Comparison of ENCODE assay signal across 18 mouse cellular contexts in genomic region chr14:121946728-121947127, GRCm38 (mm10). TPM values are rescaled to one million over a fixed set of nuclear protein-coding genes. Genes with fewer than 3 reads are reported as not detected.
DNase-seq lines count a peak whose midpoint lies in the region; ATAC-seq and TF ChIP-seq lines count a peak whose summit lies in the region.
"Had no signal": no experiment of that assay in that cellular context is flagged by ENCODE, and none has a peak within 500 bp of the region (broad histone marks: within the 10 kb centered on the region; RNA-seq: fewer than 3 reads in every experiment).

No protein-coding gene starts in this region.

- H3K4me1 ChIP-seq in lung, embryonic 14.5 days (ENCODE audit: insufficient read depth), result no peaks in the 10 kb centered on the region
- H3K4me1 ChIP-seq: neural tube, embryonic 13.5 days had no signal

- no peak for TF ChIP-seq CTCF in lung, embryonic 14.5 days (IDR thresholded peaks at IDR 0.05; ENCODE audit: low read depth)

- H3K9me3 ChIP-seq in lung, embryonic 14.5 days (ENCODE audit: low read depth, low read length), result no peaks in the 10 kb centered on the region; the same call in 1 of the 2 replicates
- H3K9me3 ChIP-seq: embryonic facial prominence, embryonic 12.5 days had no signal

- DNase-seq in frontal cortex, postnatal 10 days (ENCODE audit: low spot score in 2 of 2), result no peak
- DNase-seq in lung, embryonic 14.5 days, result no peak
- no peak for DNase-seq in lung, adult 18-20 months
- peak; percentile 85 for DNase-seq in ZHBTc4 (ENCODE audit: low read depth, low spot score)
- DNase-seq in naive thymus-derived CD4-positive, alpha-beta T cell, adult 2 months (ENCODE audit: low read depth), result peak; percentile 82
- DNase-seq in gastrocnemius, postnatal 25 days, result no peak
- no peak for DNase-seq in frontal cortex, postnatal 25 days (ENCODE audit: low spot score in 2 of 2)
- DNase-seq: adrenal gland, postnatal 36 days; cerebellum, postnatal 36 days had no signal

- 0 out of 2 replicates have a peak overlapping the region, but pooled peaks have one; percentile 24 for H3K27ac ChIP-seq in lung, embryonic 14.5 days (ENCODE audit: low read depth)
- H3K27ac ChIP-seq: heart, embryonic 13.5 days; neural tube, embryonic 13.5 days had no signal

- no peak overlapping the region for H3K4me3 ChIP-seq in lung, embryonic 14.5 days (ENCODE audit: low read depth, low read length)
- H3K4me3 ChIP-seq: embryonic facial prominence, embryonic 12.5 days; heart, embryonic 13.5 days; neural tube, embryonic 13.5 days had no signal

- H3K27me3 ChIP-seq in lung, embryonic 14.5 days (ENCODE audit: insufficient read depth, low read length), result no peaks in the 10 kb centered on the region
- H3K27me3 ChIP-seq: embryonic facial prominence, embryonic 12.5 days; heart, embryonic 13.5 days; neural tube, embryonic 13.5 days; Patski had no signal

- ATAC-seq in frontal cortex, adult (ENCODE audit: low TSS enrichment), result peak; percentile 36
- ATAC-seq in lung, embryonic 14.5 days (ENCODE audit: insufficient read depth), result no peak
- ATAC-seq: forebrain, embryonic 14.5 days; Patski had no signal

- no peaks in the 10 kb centered on the region for H3K36me3 ChIP-seq in lung, embryonic 14.5 days (ENCODE audit: insufficient read depth)
- H3K36me3 ChIP-seq: embryonic facial prominence, embryonic 12.5 days; heart, embryonic 13.5 days; neural tube, embryonic 13.5 days had no signal

- no peak overlapping the region for H3K9ac ChIP-seq in lung, embryonic 14.5 days
- H3K9ac ChIP-seq: embryonic facial prominence, embryonic 12.5 days; heart, embryonic 13.5 days; neural tube, embryonic 13.5 days had no signal

- 37% methylated on average over 8 of the region's 8 CpGs for WGBS in lung, embryonic 14.5 days

- H3K4me2 ChIP-seq in lung, embryonic 14.5 days, result no peak overlapping the region
- H3K4me2 ChIP-seq: embryonic facial prominence, embryonic 12.5 days; heart, embryonic 13.5 days; neural tube, embryonic 13.5 days had no signal

RNA-seq across cellular contexts. Expression of gene Gpr183, which starts 18.3 kb away (rescaled TPM):
- polyA plus RNA-seq in lung, embryonic 14.5 days (2014; fragmentation: Nextera tagmentation; extraction: Ambion mirVana), result 2.9 and 3.6 TPM in 2 replicates
- total RNA-seq in gastrocnemius, postnatal 25 days (2021), result under 1 TPM; 0.38 to 0.43 TPM
- polyA plus RNA-seq: Patski had no signal

RNA-seq across cellular contexts. Expression of gene Gpr18, which starts 31.1 kb away (rescaled TPM):
- 0.28 and 0.47 TPM in 2 replicates for polyA plus RNA-seq in lung, embryonic 14.5 days (2014; fragmentation: Nextera tagmentation; extraction: Ambion mirVana)
- not detected for total RNA-seq in gastrocnemius, postnatal 25 days (2021)
- total RNA-seq: gastrocnemius, adult 8-10 months; layer of hippocampus, postnatal 10 days; midbrain, postnatal 0 days had no signal
- polyA plus RNA-seq: forebrain, embryonic 14.5 days; heart, embryonic 13.5 days had no signal

Comparison
In these comparisons a context has a peak if more than half of its experiments do, and no peak if none do; other contexts are left out.
1. DNase-seq: peak in ZHBTc4 (single experiment) and naive thymus-derived CD4-positive, alpha-beta T cell, adult 2 months (single experiment); none in frontal cortex, postnatal 10 days (0 of 2), lung, embryonic 14.5 days (single experiment), lung, adult 18-20 months (0 of 2), gastrocnemius, postnatal 25 days (single experiment) and frontal cortex, postnatal 25 days (0 of 2).